8 mouse cellular contexts compared by ENCODE assay signal in the genomic region with DNA sequence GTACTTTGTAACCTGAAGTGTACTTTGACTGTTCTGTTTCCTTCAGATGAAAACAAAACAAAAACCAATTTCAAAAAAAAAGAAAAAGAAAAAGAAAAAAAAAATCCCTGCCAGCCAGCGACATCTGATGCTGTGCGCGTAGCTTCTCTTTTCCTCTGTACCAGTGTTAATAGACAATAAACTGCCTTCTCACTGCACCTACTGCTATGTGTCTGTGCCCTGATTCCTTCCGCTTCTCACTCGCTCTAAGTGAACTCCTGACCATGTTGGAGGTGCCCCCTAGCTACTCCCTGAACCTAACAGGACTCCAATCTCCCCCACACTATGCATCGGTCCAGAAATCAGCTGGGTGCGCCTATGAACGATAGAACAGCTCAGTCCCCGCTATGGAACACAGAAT. TPM values are rescaled to one million over a fixed set of nuclear protein-coding genes. Genes with fewer than 3 reads are reported as not detected.
DNase-seq lines count a peak whose midpoint lies in the region; ATAC-seq and TF ChIP-seq lines count a peak whose summit lies in the region.

TSS of gene Akap2 (plus strand) at position 304 of the 400 bp plus-strand sequence.

- no peaks in the 10 kb centered on the region for H3K4me1 ChIP-seq in stomach, postnatal 0 days (replicated peaks; ENCODE audit: control insufficient read depth, insufficient read depth)

- ATAC-seq in stomach, postnatal 0 days (ENCODE audit: low FRiP score, low TSS enrichment): no peak

- DNase-seq in kidney, adult 18-20 months: peak; percentile 37
- DNase-seq in kidney, postnatal 10 days: no peak
- no peak for DNase-seq in adrenal gland, postnatal 10 days
- no peak for DNase-seq in heart, adult 8-10 months (ENCODE audit: low spot score)
- DNase-seq in layer of hippocampus, postnatal 36 days: no peak
- no peak for DNase-seq in stomach, postnatal 0 days (ENCODE audit: low spot score)
- DNase-seq in cerebellum, postnatal 14 days: no peak
- no peak for DNase-seq in cerebellum, adult 8-10 months

- no peaks in the 10 kb centered on the region for H3K36me3 ChIP-seq in stomach, postnatal 0 days (ENCODE audit: control insufficient read depth, insufficient read depth, low read length)

- no peak within 1 kb of the TSS for H3K27ac ChIP-seq in stomach, postnatal 0 days (replicated peaks)

- H3K27me3 ChIP-seq in stomach, postnatal 0 days (ENCODE audit: control insufficient read depth, insufficient read depth, low read length): no peaks in the 10 kb centered on the region

- TF ChIP-seq CTCF in stomach, postnatal 0 days (IDR thresholded peaks at IDR 0.05; ENCODE audit: low read depth): no peak

- H3K9me3 ChIP-seq in stomach, postnatal 0 days (ENCODE audit: control insufficient read depth, low read length): no peaks in the 10 kb centered on the region

- no peak within 1 kb of the TSS for H3K4me3 ChIP-seq in stomach, postnatal 0 days (ENCODE audit: low read depth, low read length)

- 87% methylated on average over 9 of the region's 9 CpGs for WGBS in stomach, postnatal 0 days

- H3K4me2 ChIP-seq in stomach, postnatal 0 days (replicated peaks; ENCODE audit: low read depth): no peak within 1 kb of the TSS

- no peak for TF ChIP-seq EP300 in stomach, postnatal 0 days (optimal IDR thresholded peaks at IDR 0.05)

- no peak within 1 kb of the TSS for H3K9ac ChIP-seq in stomach, postnatal 0 days (ENCODE audit: low read length)

RNA-seq across cellular contexts. Expression of gene Akap2, which starts in this region (rescaled TPM):
- total RNA-seq in adrenal gland, postnatal 10 days (2021): 10 to 100 TPM; 87.7 to 92.0 TPM
- 100 to 1,000 TPM in 1 of 4 experiments, 10 to 100 TPM in 3; 75.6 to 100 (median 97.5) TPM for total RNA-seq in heart, adult 8-10 months (2022)
- 10 to 100 TPM; 45.8 to 52.7 TPM for total RNA-seq in layer of hippocampus, postnatal 36 days (2021)
- polyA plus RNA-seq in stomach, postnatal 0 days (2015; fragmentation: Nextera tagmentation; extraction: Ambion mirVana): 10.5 and 11.4 TPM in 2 replicates
